Mouse (Mus musculus): ENCODE data around the gene Snrpd3. TPM values are rescaled to one million over a fixed set of nuclear protein-coding genes. Genes with fewer than 3 reads are reported as not detected.

The Snrpd3 gene
- polyA plus RNA-seq, 1 experiment from 2014 or later, result 212 TPM

GRCm38 (mm10) chr10:75555557-75555956 is 38.2 kb downstream of the Snrpd3 start:
- no peak overlapping the region for H3K4me3 ChIP-seq (ENCODE audit: low read depth, low read length)
- H3K4me2 ChIP-seq (ENCODE audit: low read depth), result no peak overlapping the region
- no peaks in the 10 kb centered on the region; the same call in 1 of the 2 replicates for H3K4me1 ChIP-seq (ENCODE audit: control insufficient read depth, insufficient read depth, low read length)
- H3K27me3 ChIP-seq (ENCODE audit: control insufficient read depth, insufficient read depth, low read length), result peaks cover 14% of the 10 kb centered on the region
- no peak overlapping the region for H3K27ac ChIP-seq (ENCODE audit: low read depth, low read length)
- WGBS, result 84% methylated on average over 6 of the region's 6 CpGs
- H3K9ac ChIP-seq (ENCODE audit: low read length), result no peak overlapping the region
- no peaks in the 10 kb centered on the region for H3K36me3 ChIP-seq (ENCODE audit: control insufficient read depth, insufficient read depth, low read length)
- ATAC-seq (ENCODE audit: insufficient read depth, low FRiP score, low TSS enrichment), result no peak
- no peak for DNase-seq (ENCODE audit: low spot score)
- no peaks in the 10 kb centered on the region for H3K9me3 ChIP-seq (ENCODE audit: control insufficient read depth, low read length)

GRCm38 (mm10) chr10:75556026-75556425 is 38.7 kb downstream of the Snrpd3 start:
- H3K27ac ChIP-seq (ENCODE audit: low read depth, low read length), result 0 out of 2 replicates have a peak overlapping the region, but pooled peaks have one; percentile 14
- no peak overlapping the region for H3K9ac ChIP-seq (ENCODE audit: low read length)
- 59% methylated on average over 9 of the region's 9 CpGs for WGBS
- no peaks in the 10 kb centered on the region for H3K9me3 ChIP-seq (ENCODE audit: control insufficient read depth, low read length)
- H3K4me3 ChIP-seq (ENCODE audit: low read depth, low read length), result no peak overlapping the region
- H3K4me2 ChIP-seq (ENCODE audit: low read depth), result no peak overlapping the region
- H3K36me3 ChIP-seq (ENCODE audit: control insufficient read depth, insufficient read depth, low read length), result no peaks in the 10 kb centered on the region
- H3K27me3 ChIP-seq (ENCODE audit: control insufficient read depth, insufficient read depth, low read length), result peaks cover 18% of the 10 kb centered on the region
- ATAC-seq (ENCODE audit: insufficient read depth, low FRiP score, low TSS enrichment) (peak; percentile 52; the same call in 1 of the 2 replicates), DNase-seq (ENCODE audit: low spot score) (peak; percentile 53)
- no peaks in the 10 kb centered on the region; the same call in 1 of the 2 replicates for H3K4me1 ChIP-seq (ENCODE audit: control insufficient read depth, insufficient read depth, low read length)

GRCm38 (mm10) chr10:75558515-75558914 is 41.2 kb downstream of the Snrpd3 start:
- no peaks in the 10 kb centered on the region for H3K36me3 ChIP-seq (ENCODE audit: control insufficient read depth, insufficient read depth, low read length)
- H3K9ac ChIP-seq (ENCODE audit: low read length), result peak overlapping the region; percentile 3; the same call in 1 of the 2 replicates
- DNase-seq (ENCODE audit: low spot score) (no peak), ATAC-seq (ENCODE audit: insufficient read depth, low FRiP score, low TSS enrichment) (no peak)
- H3K27me3 ChIP-seq (ENCODE audit: control insufficient read depth, insufficient read depth, low read length), result peaks cover 24% of the 10 kb centered on the region
- H3K9me3 ChIP-seq (ENCODE audit: control insufficient read depth, low read length), result no peaks in the 10 kb centered on the region
- WGBS, result 26% methylated on average over 3 of the region's 3 CpGs
- H3K27ac ChIP-seq (ENCODE audit: low read depth, low read length), result no peak overlapping the region
- H3K4me2 ChIP-seq (ENCODE audit: low read depth), result peak overlapping the region; percentile 13; the same call in 1 of the 2 replicates
- no peak overlapping the region for H3K4me3 ChIP-seq (ENCODE audit: low read depth, low read length)
- no peaks in the 10 kb centered on the region; the same call in 1 of the 2 replicates for H3K4me1 ChIP-seq (ENCODE audit: control insufficient read depth, insufficient read depth, low read length)

- Histone ChIP-seq H3K4me2 (ENCODE audit: low read depth) (peak overlapping the region; percentile 95), H3K4me3 (ENCODE audit: low read depth, low read length) (peak overlapping the region; percentile 63)
- ATAC-seq (ENCODE audit: insufficient read depth, low FRiP score, low TSS enrichment), result 0 out of 2 replicates have a peak, but pooled peaks have one; percentile 7
These were observed 41.8 kb downstream of the Snrpd3 start for GRCm38 (mm10) chr10:75559041-75559675.

GRCm38 (mm10) chr10:75559676-75560548 is 42.6 kb downstream of the Snrpd3 start, which contains the start of gene Lrrc75b:
Lrrc75b (minus strand) TSS chr10:75560330.
- peak within 1 kb of the TSS; percentile 60; the same call in 1 of the 2 replicates for H3K27ac ChIP-seq (ENCODE audit: low read depth, low read length)
- under 1% methylated on average over 72 of the region's 75 CpGs for WGBS
- peak within 1 kb of the TSS; percentile 95 for H3K4me2 ChIP-seq (ENCODE audit: low read depth)
- H3K36me3 ChIP-seq (ENCODE audit: control insufficient read depth, insufficient read depth, low read length), result no peaks in the 10 kb centered on the region
- DNase-seq (ENCODE audit: low spot score) (peak; percentile 67), ATAC-seq (ENCODE audit: insufficient read depth, low FRiP score, low TSS enrichment) (peak; percentile 43; the same call in 1 of the 2 replicates)
- peaks cover 24% of the 10 kb centered on the region for H3K27me3 ChIP-seq (ENCODE audit: control insufficient read depth, insufficient read depth, low read length)
- peak within 1 kb of the TSS; percentile 63 for H3K4me3 ChIP-seq (ENCODE audit: low read depth, low read length)
- no peaks in the 10 kb centered on the region; the same call in 1 of the 2 replicates for H3K4me1 ChIP-seq (ENCODE audit: control insufficient read depth, insufficient read depth, low read length)
- peak within 1 kb of the TSS; percentile 81 for H3K9ac ChIP-seq (ENCODE audit: low read length)
- no peaks in the 10 kb centered on the region for H3K9me3 ChIP-seq (ENCODE audit: control insufficient read depth, low read length)

More at GRCm38 (mm10) chr10:75559041-75559675, 41.8 kb downstream of the Snrpd3 start:
- peak; percentile 38 for DNase-seq (ENCODE audit: low spot score)
- Histone ChIP-seq H3K9ac (ENCODE audit: low read length) (peak overlapping the region; percentile 81), H3K9me3 (ENCODE audit: control insufficient read depth, low read length) (no peaks in the 10 kb centered on the region), H3K36me3 (ENCODE audit: control insufficient read depth, insufficient read depth, low read length) (no peaks in the 10 kb centered on the region), H3K27ac (ENCODE audit: low read depth, low read length) (peak overlapping the region; percentile 60; the same call in 1 of the 2 replicates), H3K27me3 (ENCODE audit: control insufficient read depth, insufficient read depth, low read length) (peaks cover 24% of the 10 kb centered on the region), H3K4me1 (ENCODE audit: control insufficient read depth, insufficient read depth, low read length) (no peaks in the 10 kb centered on the region; the same call in 1 of the 2 replicates)
- WGBS, result 4% methylated on average over 14 of the region's 14 CpGs

- Histone ChIP-seq H3K4me3 (ENCODE audit: low read depth, low read length) (peak overlapping the region; percentile 63), H3K9ac (ENCODE audit: low read length) (peak overlapping the region; percentile 81), H3K27ac (ENCODE audit: low read depth, low read length) (no peak overlapping the region), H3K9me3 (ENCODE audit: control insufficient read depth, low read length) (no peaks in the 10 kb centered on the region), H3K4me2 (ENCODE audit: low read depth) (peak overlapping the region; percentile 95), H3K36me3 (ENCODE audit: control insufficient read depth, insufficient read depth, low read length) (no peaks in the 10 kb centered on the region), H3K4me1 (ENCODE audit: control insufficient read depth, insufficient read depth, low read length) (no peaks in the 10 kb centered on the region; the same call in 1 of the 2 replicates), H3K27me3 (ENCODE audit: control insufficient read depth, insufficient read depth, low read length) (peaks cover 24% of the 10 kb centered on the region)
- WGBS, result 16% methylated on average over 6 of the region's 6 CpGs
- no peak for ATAC-seq (ENCODE audit: insufficient read depth, low FRiP score, low TSS enrichment)
- DNase-seq (ENCODE audit: low spot score), result peak; percentile 25
These were observed 43.2 kb downstream of the Snrpd3 start for GRCm38 (mm10) chr10:75560549-75560899.

GRCm38 (mm10) chr10:75561071-75561654 is 43.8 kb downstream of the Snrpd3 start, which contains the start of gene Ggt1:
Ggt1 (plus strand) TSS chr10:75561604.
- no peak for DNase-seq (ENCODE audit: low spot score)
- Histone ChIP-seq H3K9ac (ENCODE audit: low read length) (peak within 1 kb of the TSS; percentile 81; the same call in 1 of the 2 replicates), H3K4me3 (ENCODE audit: low read depth, low read length) (peak within 1 kb of the TSS; percentile 63; the same call in 1 of the 2 replicates), H3K4me1 (ENCODE audit: control insufficient read depth, insufficient read depth, low read length) (no peaks in the 10 kb centered on the region; the same call in 1 of the 2 replicates), H3K27me3 (ENCODE audit: control insufficient read depth, insufficient read depth, low read length) (peaks cover 24% of the 10 kb centered on the region), H3K27ac (ENCODE audit: low read depth, low read length) (no peak within 1 kb of the TSS), H3K36me3 (ENCODE audit: control insufficient read depth, insufficient read depth, low read length) (no peaks in the 10 kb centered on the region), H3K9me3 (ENCODE audit: control insufficient read depth, low read length) (no peaks in the 10 kb centered on the region), H3K4me2 (ENCODE audit: low read depth) (peak within 1 kb of the TSS; percentile 95)
- no peak for ATAC-seq (ENCODE audit: insufficient read depth, low FRiP score, low TSS enrichment)
- WGBS, result 43% methylated on average over 10 of the region's 10 CpGs

- ATAC-seq (ENCODE audit: insufficient read depth, low FRiP score, low TSS enrichment) (no peak), DNase-seq (ENCODE audit: low spot score) (no peak)
- H3K27ac ChIP-seq (ENCODE audit: low read depth, low read length), result no peak overlapping the region
- H3K9me3 ChIP-seq (ENCODE audit: control insufficient read depth, low read length), result no peaks in the 10 kb centered on the region
- no peaks in the 10 kb centered on the region; the same call in 1 of the 2 replicates for H3K4me1 ChIP-seq (ENCODE audit: control insufficient read depth, insufficient read depth, low read length)
- H3K4me3 ChIP-seq (ENCODE audit: low read depth, low read length), result no peak overlapping the region
- H3K36me3 ChIP-seq (ENCODE audit: control insufficient read depth, insufficient read depth, low read length), result no peaks in the 10 kb centered on the region
- WGBS, result 86% methylated on average over 8 of the region's 8 CpGs
- no peak overlapping the region for H3K9ac ChIP-seq (ENCODE audit: low read length)
- H3K27me3 ChIP-seq (ENCODE audit: control insufficient read depth, insufficient read depth, low read length), result peaks cover 24% of the 10 kb centered on the region
- H3K4me2 ChIP-seq (ENCODE audit: low read depth), result no peak overlapping the region
These were observed 45.2 kb downstream of the Snrpd3 start for GRCm38 (mm10) chr10:75562596-75562995.

Measured in neural tube, embryonic 11.5 days (tissue).